Mouse (Mus musculus): Measurements from ENCODE around the gene Krt35. TPM values are rescaled to one million over a fixed set of nuclear protein-coding genes. Genes with fewer than 3 reads are reported as not detected.

The Krt35 gene
- polyA plus RNA-seq, 1 experiment from 2014 or later, result not detected

GRCm38 (mm10) chr11:100050451-100050850 lies 45.6 kb downstream of the Krt35 start, which contains the start of gene Krt31:
Gene Krt31, minus strand, starts transcription at chr11:100050551.
- no peak within 1 kb of the TSS for H3K27ac ChIP-seq
- no peaks in the 10 kb centered on the region for H3K36me3 ChIP-seq (ENCODE audit: insufficient read depth, low read length)
- H3K4me3 ChIP-seq (replicated peaks; ENCODE audit: low read depth, low read length), result no peak within 1 kb of the TSS
- ATAC-seq (replicated peaks; ENCODE audit: low FRiP score, low read depth) (no peak), DNase-seq (ENCODE audit: low spot score) (no peak)
- no peak for TF ChIP-seq CTCF (IDR thresholded peaks at IDR 0.05; ENCODE audit: low read depth)
- H3K9me3 ChIP-seq (replicated peaks; ENCODE audit: low read length), result no peaks in the 10 kb centered on the region
- no peaks in the 10 kb centered on the region for H3K27me3 ChIP-seq (ENCODE audit: insufficient read depth, low read length)
- 85% methylated on average over 3 of the region's 3 CpGs for WGBS
- H3K4me2 ChIP-seq (ENCODE audit: low read length), result no peak within 1 kb of the TSS
- H3K9ac ChIP-seq (ENCODE audit: low read depth, low read length), result no peak within 1 kb of the TSS
- H3K4me1 ChIP-seq (replicated peaks; ENCODE audit: insufficient read depth, low read length), result no peaks in the 10 kb centered on the region

- Histone ChIP-seq H3K4me3 (replicated peaks; ENCODE audit: low read depth, low read length) (no peak overlapping the region), H3K36me3 (ENCODE audit: insufficient read depth, low read length) (no peaks in the 10 kb centered on the region), H3K27me3 (ENCODE audit: insufficient read depth, low read length) (no peaks in the 10 kb centered on the region), H3K4me2 (ENCODE audit: low read length) (no peak overlapping the region), H3K4me1 (replicated peaks; ENCODE audit: insufficient read depth, low read length) (no peaks in the 10 kb centered on the region), H3K9ac (ENCODE audit: low read depth, low read length) (no peak overlapping the region), H3K27ac (no peak overlapping the region), H3K9me3 (replicated peaks; ENCODE audit: low read length) (no peaks in the 10 kb centered on the region)
- no peak for DNase-seq (ENCODE audit: low spot score)
- ATAC-seq (replicated peaks; ENCODE audit: low FRiP score, low read depth), result no peak
- WGBS, result 84% methylated on average over 2 of the region's 2 CpGs
- no peak for TF ChIP-seq CTCF (IDR thresholded peaks at IDR 0.05; ENCODE audit: low read depth)
Measured at GRCm38 (mm10) chr11:100047193-100047592, 48.8 kb downstream of the Krt35 start.

GRCm38 (mm10) chr11:100046303-100046866 lies 49.7 kb downstream of the Krt35 start:
- Histone ChIP-seq H3K4me2 (ENCODE audit: low read length) (no peak overlapping the region), H3K4me3 (replicated peaks; ENCODE audit: low read depth, low read length) (no peak overlapping the region), H3K27me3 (ENCODE audit: insufficient read depth, low read length) (no peaks in the 10 kb centered on the region), H3K27ac (no peak overlapping the region), H3K36me3 (ENCODE audit: insufficient read depth, low read length) (no peaks in the 10 kb centered on the region), H3K4me1 (replicated peaks; ENCODE audit: insufficient read depth, low read length) (no peaks in the 10 kb centered on the region), H3K9ac (ENCODE audit: low read depth, low read length) (no peak overlapping the region), H3K9me3 (replicated peaks; ENCODE audit: low read length) (no peaks in the 10 kb centered on the region)
- WGBS, result 65% methylated on average over 6 of the region's 6 CpGs
- no peak for TF ChIP-seq CTCF (IDR thresholded peaks at IDR 0.05; ENCODE audit: low read depth)
- no peak for ATAC-seq (replicated peaks; ENCODE audit: low FRiP score, low read depth)
- no peak for DNase-seq (ENCODE audit: low spot score)

Other genes with a start within 250 kb of the Krt35 start
- gene Krtap4-16, start 244.6 kb downstream of the Krt35 start, polyA plus RNA-seq (2015; fragmentation: Nextera tagmentation; extraction: Ambion mirVana), result not detected in 2 replicates
- not detected in 2 replicates for gene Gm11568, start 238.3 kb downstream of the Krt35 start, polyA plus RNA-seq (2015; fragmentation: Nextera tagmentation; extraction: Ambion mirVana)
- gene Gm11559, start 231.8 kb downstream of the Krt35 start, polyA plus RNA-seq (2015; fragmentation: Nextera tagmentation; extraction: Ambion mirVana), result not detected in 2 replicates
- not detected in 2 replicates for gene Krtap9-1, start 222.9 kb downstream of the Krt35 start, polyA plus RNA-seq (2015; fragmentation: Nextera tagmentation; extraction: Ambion mirVana)
- not detected in 2 replicates for gene Gm11567, start 217.1 kb downstream of the Krt35 start, polyA plus RNA-seq (2015; fragmentation: Nextera tagmentation; extraction: Ambion mirVana)
- not detected in 2 replicates for gene Krtap31-1, start 188.3 kb downstream of the Krt35 start, polyA plus RNA-seq (2015; fragmentation: Nextera tagmentation; extraction: Ambion mirVana)
- not detected in 2 replicates for gene Gm11565, start 181.5 kb downstream of the Krt35 start, polyA plus RNA-seq (2015; fragmentation: Nextera tagmentation; extraction: Ambion mirVana)
- gene Krtap31-2, start 159.9 kb downstream of the Krt35 start, polyA plus RNA-seq (2015; fragmentation: Nextera tagmentation; extraction: Ambion mirVana), result not detected in 2 replicates
- gene Krtap9-5, start 147.8 kb downstream of the Krt35 start, polyA plus RNA-seq (2015; fragmentation: Nextera tagmentation; extraction: Ambion mirVana), result not detected in 2 replicates
- gene Krtap29-1, start 117.2 kb downstream of the Krt35 start, polyA plus RNA-seq (2015; fragmentation: Nextera tagmentation; extraction: Ambion mirVana), result not detected in 2 replicates
- gene Krtap16-1, start 109.6 kb downstream of the Krt35 start, polyA plus RNA-seq (2015; fragmentation: Nextera tagmentation; extraction: Ambion mirVana), result not detected in 2 replicates
- gene Krtap17-1, start 102.2 kb downstream of the Krt35 start, polyA plus RNA-seq (2015; fragmentation: Nextera tagmentation; extraction: Ambion mirVana), result not detected in 2 replicates
- gene Krt33a, start 80.0 kb downstream of the Krt35 start, polyA plus RNA-seq (2015; fragmentation: Nextera tagmentation; extraction: Ambion mirVana), result not detected in 2 replicates
- not detected in 2 replicates for gene Krt33b, start 66.4 kb downstream of the Krt35 start, polyA plus RNA-seq (2015; fragmentation: Nextera tagmentation; extraction: Ambion mirVana)
- gene Krt34, start 54.7 kb downstream of the Krt35 start, polyA plus RNA-seq (2015; fragmentation: Nextera tagmentation; extraction: Ambion mirVana), result not detected in 2 replicates
- not detected in 2 replicates for gene Krt31, start 45.7 kb downstream of the Krt35 start, polyA plus RNA-seq (2015; fragmentation: Nextera tagmentation; extraction: Ambion mirVana)
- not detected in 2 replicates for gene Krt32, start 8.0 kb downstream of the Krt35 start, polyA plus RNA-seq (2015; fragmentation: Nextera tagmentation; extraction: Ambion mirVana)
- 0.78 and 1.2 TPM in 2 replicates for gene Krt36, start 9.4 kb upstream of the Krt35 start, polyA plus RNA-seq (2015; fragmentation: Nextera tagmentation; extraction: Ambion mirVana)
- gene Krt13, start 25.3 kb upstream of the Krt35 start, polyA plus RNA-seq (2015; fragmentation: Nextera tagmentation; extraction: Ambion mirVana), result 0.08 and 0.10 TPM in 2 replicates
- 2.9 and 3.0 TPM in 2 replicates for gene Krt15, start 39.7 kb upstream of the Krt35 start, polyA plus RNA-seq (2015; fragmentation: Nextera tagmentation; extraction: Ambion mirVana)
- gene Krt19, start 52.4 kb upstream of the Krt35 start, polyA plus RNA-seq (2015; fragmentation: Nextera tagmentation; extraction: Ambion mirVana), result 90.5 and 94.0 TPM in 2 replicates
- gene Krt9, start 97.0 kb upstream of the Krt35 start, polyA plus RNA-seq (2015; fragmentation: Nextera tagmentation; extraction: Ambion mirVana), result not detected in 2 replicates
- 2.7 and 4.3 TPM in 2 replicates for gene Krt14, start 111.3 kb upstream of the Krt35 start, polyA plus RNA-seq (2015; fragmentation: Nextera tagmentation; extraction: Ambion mirVana)
- gene Krt16, start 152.7 kb upstream of the Krt35 start, polyA plus RNA-seq (2015; fragmentation: Nextera tagmentation; extraction: Ambion mirVana), result not detected in 2 replicates
- 0.12 and 0.17 TPM in 2 replicates for gene Krt17, start 164.8 kb upstream of the Krt35 start, polyA plus RNA-seq (2015; fragmentation: Nextera tagmentation; extraction: Ambion mirVana)
- not detected in 2 replicates for gene Krt42, start 173.6 kb upstream of the Krt35 start, polyA plus RNA-seq (2015; fragmentation: Nextera tagmentation; extraction: Ambion mirVana)
- gene Eif1, start 223.6 kb upstream of the Krt35 start, polyA plus RNA-seq (2015; fragmentation: Nextera tagmentation; extraction: Ambion mirVana), result 1,736 and 1,746 TPM in 2 replicates
- gene Gast, start 238.2 kb upstream of the Krt35 start, polyA plus RNA-seq (2015; fragmentation: Nextera tagmentation; extraction: Ambion mirVana), result not detected in 2 replicates

Data from kidney, postnatal 0 days (tissue).